Mouse (Mus musculus) heart, adult 2 months (tissue): ENCODE results near the gene Usp37.

Experiments
- CTCF ChIP-seq: fragments of 200-600 bp; IDR thresholded peaks from 2 replicates; pipeline ENCODE4 v1.8.1; 2022; ENCODE audit warnings: antibody characterized with exemption, mild to moderate bottlenecking, moderate library complexity
- EP300 ChIP-seq: fragments of 200-500 bp; IDR thresholded peaks from 2 replicates; pipeline ENCODE4 v1.6.1; 2011; ENCODE audit warnings: low read depth, low read length, control low read depth; ENCODE audit not compliant: insufficient read depth

DNA sequence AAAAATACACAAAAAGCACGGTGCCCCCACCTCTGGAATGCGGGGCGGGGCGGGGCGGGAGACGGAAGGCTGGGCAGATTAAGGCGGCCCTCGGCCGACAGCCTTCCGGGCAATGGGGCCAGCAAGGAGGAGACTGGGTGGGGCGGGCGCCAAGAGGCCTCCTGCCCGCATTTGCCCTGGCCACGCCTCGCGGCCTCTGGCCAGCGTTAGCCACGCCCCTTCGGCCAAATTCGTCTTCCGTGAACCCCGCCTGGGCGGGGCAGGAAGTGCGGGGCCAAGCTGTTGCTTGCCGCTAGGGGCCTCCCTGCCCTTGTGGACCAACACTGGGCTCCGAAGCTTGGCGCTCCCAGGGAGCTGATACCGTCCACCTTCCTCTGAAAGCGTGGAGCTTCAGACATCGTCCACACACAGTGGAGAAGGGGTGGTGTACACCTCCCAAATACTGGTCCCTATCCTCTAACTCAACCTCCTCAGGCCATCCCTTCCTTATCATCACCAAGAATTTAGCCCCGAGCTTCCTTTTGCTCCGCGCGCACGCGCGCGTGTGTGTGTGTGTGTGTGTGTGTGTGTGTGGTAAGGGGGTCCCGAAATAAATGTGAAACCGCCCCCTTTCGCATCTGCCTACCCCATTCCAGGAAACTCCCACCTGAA lies 146.7 kb downstream of the Usp37 start:
- TF ChIP-seq EP300 (peak; percentile 85), CTCF (peak; percentile 94; the same call in 1 of the 2 replicates)
